Mouse (Mus musculus): ENCODE measurements around the gene Acsm2. TPM values are rescaled to one million over a fixed set of nuclear protein-coding genes. Genes with fewer than 3 reads are reported as not detected.

Acsm2 gene
- polyA plus RNA-seq, 1 experiment from 2014 or later: not detected

DNA sequence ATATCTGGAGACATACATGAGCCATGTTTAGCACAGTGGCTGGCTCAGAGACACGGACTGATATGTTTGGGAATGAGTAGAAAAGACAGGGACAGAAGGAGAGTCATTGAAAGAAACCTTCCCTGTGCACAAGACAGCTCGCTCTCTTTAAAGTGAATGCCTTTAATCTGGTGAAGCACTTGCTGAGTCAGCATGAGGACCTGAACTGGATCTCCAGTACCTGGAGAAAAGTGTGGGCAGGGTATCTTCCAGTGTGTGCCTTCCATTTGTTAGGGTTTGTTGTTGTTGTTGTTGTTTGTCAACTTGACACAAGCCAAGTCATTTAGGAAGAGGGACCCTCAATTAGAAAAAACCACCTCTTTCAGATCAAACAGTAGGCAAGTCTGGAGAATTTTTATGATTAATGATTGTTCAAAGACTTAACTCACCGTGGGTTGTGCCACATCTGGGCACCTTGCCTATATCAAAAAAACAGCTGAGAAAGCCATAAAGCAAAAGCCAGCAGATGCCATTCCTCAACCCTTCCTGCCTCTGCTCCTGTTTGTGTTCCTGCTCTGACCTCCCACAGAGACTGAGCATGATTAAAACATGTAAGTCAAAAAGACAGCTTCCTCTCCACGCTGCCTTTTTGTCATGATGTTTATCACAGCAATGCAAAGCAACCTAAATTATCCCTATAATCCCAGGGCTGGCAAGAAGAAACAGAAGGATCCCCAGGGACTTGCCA lies 64.2 kb downstream of the Acsm2 start:
- DNase-seq (no peak), ATAC-seq (ENCODE audit: low FRiP score, low TSS enrichment) (no peak)
- no peaks in the 10 kb centered on the region for H3K27me3 ChIP-seq (ENCODE audit: control insufficient read depth, insufficient read depth, low read length)
- H3K4me1 ChIP-seq (ENCODE audit: control insufficient read depth, insufficient read depth, low read length): no peaks in the 10 kb centered on the region
- H3K9ac ChIP-seq (replicated peaks; ENCODE audit: low read length): no peak overlapping the region
- H3K4me3 ChIP-seq (replicated peaks; ENCODE audit: low read depth, low read length): no peak overlapping the region
- H3K36me3 ChIP-seq (ENCODE audit: control insufficient read depth, insufficient read depth, low read length): no peaks in the 10 kb centered on the region
- H3K4me2 ChIP-seq (ENCODE audit: low read length): no peak overlapping the region
- H3K27ac ChIP-seq (replicated peaks; ENCODE audit: low read depth, low read length): no peak overlapping the region
- H3K9me3 ChIP-seq (ENCODE audit: control insufficient read depth, low read length): no peaks in the 10 kb centered on the region
- 65% methylated on average over 4 of the region's 4 CpGs for WGBS

DNA sequence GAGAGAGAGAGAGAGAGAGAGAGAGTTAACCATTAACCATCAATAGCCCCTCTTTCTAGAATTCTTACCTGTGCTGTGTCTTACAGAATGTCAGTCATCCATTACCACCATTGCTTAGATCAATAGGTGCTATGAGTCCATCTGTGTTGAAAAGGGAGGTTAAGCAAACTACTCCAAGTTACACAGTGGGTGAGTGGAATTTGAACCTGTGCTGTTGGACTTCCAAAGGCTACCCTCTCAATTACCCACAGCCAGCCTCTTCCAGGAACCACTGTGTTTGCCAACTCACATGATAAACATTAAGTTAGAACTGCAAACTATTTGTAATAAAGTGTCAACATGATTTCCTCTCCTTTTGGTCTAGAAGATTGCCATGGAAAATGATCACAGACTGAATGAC lies 66.0 kb downstream of the Acsm2 start:
- no peak for ATAC-seq (ENCODE audit: low FRiP score, low TSS enrichment)

DNA sequence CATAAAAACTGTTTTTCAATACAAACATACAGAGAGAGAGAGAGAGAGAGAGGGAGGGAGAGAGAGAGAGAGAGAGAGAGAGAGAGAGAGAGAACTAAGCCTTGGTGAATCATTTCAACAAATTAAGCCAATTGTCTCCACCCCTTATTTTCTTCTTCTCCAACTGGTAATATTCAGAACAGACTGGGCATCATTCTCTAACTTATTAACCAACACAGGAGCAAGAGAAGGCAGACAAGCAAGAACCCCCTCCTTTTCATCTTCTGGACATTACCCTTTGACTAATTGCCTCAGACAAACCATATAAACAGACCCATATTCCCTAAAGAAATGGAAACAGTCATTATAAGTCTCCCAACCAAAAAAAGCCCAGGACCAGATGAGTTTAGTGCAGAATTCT lies 84.6 kb downstream of the Acsm2 start:
- Histone ChIP-seq H3K4me3 (replicated peaks; ENCODE audit: low read depth, low read length) (no peak overlapping the region), H3K27ac (replicated peaks; ENCODE audit: low read depth, low read length) (no peak overlapping the region), H3K36me3 (ENCODE audit: control insufficient read depth, insufficient read depth, low read length) (no peaks in the 10 kb centered on the region), H3K9me3 (ENCODE audit: control insufficient read depth, low read length) (no peaks in the 10 kb centered on the region), H3K4me1 (ENCODE audit: control insufficient read depth, insufficient read depth, low read length) (no peaks in the 10 kb centered on the region), H3K9ac (replicated peaks; ENCODE audit: low read length) (no peak overlapping the region), H3K4me2 (ENCODE audit: low read length) (no peak overlapping the region), H3K27me3 (ENCODE audit: control insufficient read depth, insufficient read depth, low read length) (no peaks in the 10 kb centered on the region)
- DNase-seq (no peak), ATAC-seq (ENCODE audit: low FRiP score, low TSS enrichment) (no peak)

More for the DNA sequence above, 66.0 kb downstream of the Acsm2 start:
- H3K27ac ChIP-seq (replicated peaks; ENCODE audit: low read depth, low read length): no peak overlapping the region
- H3K27me3 ChIP-seq (ENCODE audit: control insufficient read depth, insufficient read depth, low read length): no peaks in the 10 kb centered on the region
- no peak overlapping the region for H3K4me2 ChIP-seq (ENCODE audit: low read length)
- no peak for DNase-seq
- no peak overlapping the region for H3K4me3 ChIP-seq (replicated peaks; ENCODE audit: low read depth, low read length)
- H3K9ac ChIP-seq (replicated peaks; ENCODE audit: low read length): no peak overlapping the region
- H3K36me3 ChIP-seq (ENCODE audit: control insufficient read depth, insufficient read depth, low read length): no peaks in the 10 kb centered on the region
- H3K9me3 ChIP-seq (ENCODE audit: control insufficient read depth, low read length): no peaks in the 10 kb centered on the region
- H3K4me1 ChIP-seq (ENCODE audit: control insufficient read depth, insufficient read depth, low read length): no peaks in the 10 kb centered on the region

DNA sequence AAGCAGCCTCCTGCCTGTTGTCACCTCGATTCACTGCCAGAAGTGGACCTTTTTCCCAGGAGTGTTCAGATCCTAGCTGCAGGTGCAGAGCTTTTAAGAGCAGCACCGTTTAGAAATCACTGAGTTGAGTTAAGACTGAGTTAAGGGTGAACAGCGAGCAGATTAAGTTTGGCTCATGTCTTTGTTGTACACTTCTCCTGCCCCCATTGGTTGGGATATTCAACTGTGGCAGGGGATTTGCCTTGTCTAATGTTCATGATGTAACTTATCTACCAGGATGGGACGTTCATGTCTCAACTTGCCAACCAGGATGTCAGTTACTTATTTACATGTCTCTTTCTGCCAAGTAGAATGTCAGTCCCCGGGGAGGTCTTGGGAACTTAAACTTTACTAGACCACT lies 88.2 kb downstream of the Acsm2 start:
- no peak for DNase-seq
- Histone ChIP-seq H3K9me3 (ENCODE audit: control insufficient read depth, low read length) (no peaks in the 10 kb centered on the region), H3K27ac (replicated peaks; ENCODE audit: low read depth, low read length) (no peak overlapping the region), H3K36me3 (ENCODE audit: control insufficient read depth, insufficient read depth, low read length) (no peaks in the 10 kb centered on the region), H3K4me3 (replicated peaks; ENCODE audit: low read depth, low read length) (no peak overlapping the region), H3K4me1 (ENCODE audit: control insufficient read depth, insufficient read depth, low read length) (no peaks in the 10 kb centered on the region), H3K4me2 (ENCODE audit: low read length) (no peak overlapping the region), H3K9ac (replicated peaks; ENCODE audit: low read length) (no peak overlapping the region), H3K27me3 (ENCODE audit: control insufficient read depth, insufficient read depth, low read length) (no peaks in the 10 kb centered on the region)
- 77% methylated on average over 5 of the region's 5 CpGs for WGBS
- ATAC-seq (ENCODE audit: low FRiP score, low TSS enrichment): no peak

Other genes with a start within 250 kb of the Acsm2 start
- not detected in 2 replicates for gene Gp2, start 95.1 kb upstream of the Acsm2 start, polyA plus RNA-seq (2014; fragmentation: Nextera tagmentation; extraction: Ambion mirVana)
- not detected in 2 replicates for gene Umod, start 75.1 kb upstream of the Acsm2 start, polyA plus RNA-seq (2014; fragmentation: Nextera tagmentation; extraction: Ambion mirVana)
- gene Acsm5, start 34.9 kb upstream of the Acsm2 start, polyA plus RNA-seq (2014; fragmentation: Nextera tagmentation; extraction: Ambion mirVana): not detected in 2 replicates
- gene Pdilt, start 30.9 kb upstream of the Acsm2 start, polyA plus RNA-seq (2014; fragmentation: Nextera tagmentation; extraction: Ambion mirVana): 0.13 and 0.16 TPM in 2 replicates
- gene Acsm1, start 52.7 kb downstream of the Acsm2 start, polyA plus RNA-seq (2014; fragmentation: Nextera tagmentation; extraction: Ambion mirVana): not detected in 2 replicates
- gene Acsm4, start 135.7 kb downstream of the Acsm2 start, polyA plus RNA-seq (2014; fragmentation: Nextera tagmentation; extraction: Ambion mirVana): not detected in 2 replicates
- 71.3 and 94.4 TPM in 2 replicates for gene Thumpd1, start 166.5 kb downstream of the Acsm2 start, polyA plus RNA-seq (2014; fragmentation: Nextera tagmentation; extraction: Ambion mirVana)
- gene Acsm3, start 206.6 kb downstream of the Acsm2 start, polyA plus RNA-seq (2014; fragmentation: Nextera tagmentation; extraction: Ambion mirVana): 0.34 TPM in 1 of 2 replicates, not detected in the other
- gene Rexo5, start 239.7 kb downstream of the Acsm2 start, polyA plus RNA-seq (2014; fragmentation: Nextera tagmentation; extraction: Ambion mirVana): 9.4 and 11.6 TPM in 2 replicates
- 19.2 and 25.5 TPM in 2 replicates for gene Eri2, start 239.7 kb downstream of the Acsm2 start, polyA plus RNA-seq (2014; fragmentation: Nextera tagmentation; extraction: Ambion mirVana)

Measured in midbrain, embryonic 14.5 days (tissue).